Mouse (Mus musculus) small intestine, adult 2 months (tissue): ENCODE results near the gene Arhgap32.

Source experiments
- CTCF ChIP-seq: fragments of 200-500 bp; IDR thresholded peaks from 2 replicates; pipeline ENCODE4 v1.5.1; 2012; ENCODE audit warnings: low read depth, mild to moderate bottlenecking, control low read depth, inconsistent platforms, low read length, moderate library complexity, mixed read lengths; ENCODE audit not compliant: insufficient replicate concordance, insufficient read length; ENCODE audit errors: extremely low read depth
- POLR2A ChIP-seq: fragments of 200-500 bp; IDR thresholded peaks from 2 replicates; pipeline ENCODE4 v1.6.1; 2012; ENCODE audit warnings: low read depth, mild to moderate bottlenecking, control low read depth, inconsistent platforms, low read length, moderate library complexity

DNA sequence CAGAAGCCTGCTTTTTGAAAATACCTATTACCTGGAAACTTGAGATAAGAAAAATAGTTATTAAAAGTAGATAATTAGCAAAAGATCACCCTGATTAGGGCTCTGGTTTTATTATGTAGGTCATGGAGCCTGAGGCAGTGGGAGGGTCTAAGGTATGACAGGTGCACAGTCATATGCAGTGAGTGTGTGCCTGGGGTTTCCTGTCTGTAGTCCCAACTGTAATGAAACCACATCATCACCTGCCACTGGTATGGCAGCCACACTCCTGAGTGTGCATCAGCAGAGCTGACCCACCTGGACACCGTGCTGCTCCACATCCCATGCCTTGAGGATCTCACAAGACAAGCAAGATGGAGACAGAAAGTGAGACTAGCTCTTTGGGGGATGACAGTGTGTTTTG is at the start of gene Arhgap32:
- TF ChIP-seq CTCF = no peak
- no peak for TF ChIP-seq POLR2A
